Mouse (Mus musculus) CH12.LX (cell line): ENCODE data around the gene Fxr2. TPM values are rescaled to one million over a fixed set of nuclear protein-coding genes. Genes with fewer than 3 reads are reported as not detected.
A peak's percentile ranks its signal among the peaks of the same experiment; 100 is the strongest.

Source experiments
- DNase-seq: peaks from one replicate; pipeline ENCODE4 v3.0.0-alpha.2; 2013; ENCODE audit errors: extremely low read depth
- H3K27ac ChIP-seq: 2 replicates; pipeline ENCODE4 v1.5.1; 2012; ENCODE audit warnings: low read depth, mild to moderate bottlenecking, control low read depth, moderate library complexity; ENCODE audit not compliant: insufficient read depth
- H3K27me3 ChIP-seq: replicated peaks from 2 replicates; pipeline ENCODE3; 2012; ENCODE audit warnings: inconsistent platforms
- H3K36me3 ChIP-seq, 2 experiments: replicated peaks in 1 of 2; 2 replicates each; pipeline versions ENCODE3 to v1.6.1; 2012; ENCODE audit warnings: inconsistent platforms in 1 of 2, low read length in 1 of 2, mild to moderate bottlenecking in 1 of 2, mixed read lengths in 1 of 2, moderate library complexity in 1 of 2; ENCODE audit not compliant: control insufficient read depth in 1 of 2, insufficient read depth in 1 of 2
- H3K4me1 ChIP-seq, 2 experiments: 2 replicates each; pipeline ENCODE4 v1.6.1; 2012; ENCODE audit warnings: inconsistent platforms in 1 of 2, moderate library complexity in 1 of 2; ENCODE audit not compliant: insufficient read depth in 2 of 2, control insufficient read depth in 1 of 2
- H3K4me2 ChIP-seq: 2 replicates; pipeline ENCODE4 v1.6.1; 2012; ENCODE audit warnings: low read depth, mild to moderate bottlenecking, control low read depth; ENCODE audit not compliant: poor library complexity, insufficient read depth, severe bottlenecking
- H3K4me3 ChIP-seq, 3 experiments: fragments of 150-350 bp in 1 of 3; sonication (generic) in 1 of 3; replicated peaks in 1 of 3; 2 replicates each; pipeline versions ENCODE3 to v1.5.1; 2011 to 2012; ENCODE audit warnings: low read depth in 2 of 3, low read length in 2 of 3, mild to moderate bottlenecking in 2 of 3, moderate library complexity in 2 of 3, control low read depth in 1 of 3, improper control_type of control experiment in 1 of 3, inconsistent platforms in 1 of 3, mixed read lengths in 1 of 3; ENCODE audit not compliant: poor library complexity in 1 of 3
- H3K79me2 ChIP-seq: replicated peaks from 2 replicates; pipeline ENCODE4 v1.6.1; 2012; ENCODE audit warnings: mild to moderate bottlenecking, moderate library complexity; ENCODE audit not compliant: control insufficient read depth, poor library complexity, insufficient read depth, severe bottlenecking; ENCODE audit errors: extremely low read depth
- H3K9ac ChIP-seq: 2 replicates; pipeline ENCODE4 v1.6.1; 2012; ENCODE audit warnings: low read depth, mild to moderate bottlenecking, control low read depth, moderate library complexity; ENCODE audit not compliant: insufficient read depth
- H3K9me3 ChIP-seq: replicated peaks from 2 replicates; pipeline ENCODE3; 2012; ENCODE audit warnings: low read length, inconsistent platforms, mixed read lengths
- BHLHE40 ChIP-seq: IDR thresholded peaks from 2 replicates; pipeline ENCODE4 v1.6.1; 2011; ENCODE audit warnings: mild to moderate bottlenecking, low read depth, low read length, improper control_type of control experiment
- CHD2 ChIP-seq: IDR thresholded peaks from 2 replicates; pipeline ENCODE4 v1.6.1; 2011; ENCODE audit warnings: low read length, improper control_type of control experiment
- CTCF ChIP-seq, 2 experiments: IDR thresholded peaks in 1 of 2; conservative IDR thresholded peaks in 1 of 2; 2 replicates each; pipeline ENCODE4 v1.5.1; 2011 to 2012; ENCODE audit warnings: low read depth in 2 of 2, low read length in 2 of 2, improper control_type of control experiment in 1 of 2, inconsistent platforms in 1 of 2, mild to moderate bottlenecking in 1 of 2, moderate library complexity in 1 of 2
- E2F4 ChIP-seq: IDR thresholded peaks from 2 replicates; pipeline ENCODE4 v1.6.1; 2011; ENCODE audit warnings: low read depth, low read length, improper control_type of control experiment; ENCODE audit not compliant: insufficient replicate concordance
- ELF1 ChIP-seq: IDR thresholded peaks from 2 replicates; pipeline ENCODE4 v1.6.1; 2014; ENCODE audit warnings: low read depth, mild to moderate bottlenecking, inconsistent platforms, low read length, improper control_type of control experiment
- EP300 ChIP-seq: IDR thresholded peaks from 2 replicates; pipeline ENCODE4 v1.6.1; 2011; ENCODE audit warnings: low read length, improper control_type of control experiment
- GABPA ChIP-seq: IDR thresholded peaks from 2 replicates; pipeline ENCODE4 v1.6.1; 2012; ENCODE audit warnings: low read depth, low read length, improper control_type of control experiment, inconsistent platforms; ENCODE audit not compliant: insufficient replicate concordance
- JUN ChIP-seq: IDR thresholded peaks from 2 replicates; pipeline ENCODE4 v1.6.1; 2011; ENCODE audit warnings: low read depth, mild to moderate bottlenecking, low read length, improper control_type of control experiment, moderate library complexity; ENCODE audit not compliant: insufficient read depth
- KAT2A ChIP-seq: IDR thresholded peaks from 2 replicates; pipeline ENCODE4 v1.6.1; 2012; ENCODE audit warnings: low read length, improper control_type of control experiment, inconsistent platforms; ENCODE audit not compliant: insufficient replicate concordance
- MAFK ChIP-seq: IDR thresholded peaks from 2 replicates; pipeline ENCODE4 v1.6.1; 2011; ENCODE audit warnings: low read length, improper control_type of control experiment; ENCODE audit not compliant: insufficient replicate concordance
- MAZ ChIP-seq: IDR thresholded peaks from 2 replicates; pipeline ENCODE4 v1.6.1; 2012; ENCODE audit warnings: low read depth, mild to moderate bottlenecking, inconsistent platforms, low read length, improper control_type of control experiment, moderate library complexity
- MEF2A ChIP-seq: IDR thresholded peaks from 2 replicates; pipeline ENCODE4 v1.6.1; 2014; ENCODE audit warnings: low read depth, mild to moderate bottlenecking, inconsistent platforms, low read length, improper control_type of control experiment, borderline replicate concordance
- MXI1 ChIP-seq: IDR thresholded peaks from 2 replicates; pipeline ENCODE4 v1.6.1; 2011; ENCODE audit warnings: mild to moderate bottlenecking, low read depth, low read length, improper control_type of control experiment
- NELFE ChIP-seq: IDR thresholded peaks from 2 replicates; pipeline ENCODE4 v1.6.1; 2011; ENCODE audit warnings: low read depth, low read length, improper control_type of control experiment
- NRF1 ChIP-seq: IDR thresholded peaks from 2 replicates; pipeline ENCODE4 v1.6.1; 2014; ENCODE audit warnings: low read depth, mild to moderate bottlenecking, inconsistent platforms, low read length, improper control_type of control experiment, moderate library complexity
- PAX5 ChIP-seq: IDR thresholded peaks from 2 replicates; pipeline ENCODE4 v1.6.1; 2012; ENCODE audit warnings: low read length, inconsistent platforms, mixed read lengths
- POLR2A ChIP-seq: IDR thresholded peaks from 2 replicates; pipeline ENCODE4 v1.6.1; 2011; ENCODE audit warnings: low read depth, mild to moderate bottlenecking, improper control_type of control experiment, low read length
- POLR2AphosphoS2 ChIP-seq: IDR thresholded peaks from 2 replicates; pipeline ENCODE4 v1.6.1; 2011; ENCODE audit warnings: low read depth, low read length, improper control_type of control experiment
- RAD21 ChIP-seq: IDR thresholded peaks from 2 replicates; pipeline ENCODE4 v1.6.1; 2011; ENCODE audit warnings: low read depth, mild to moderate bottlenecking, low read length, improper control_type of control experiment, moderate library complexity
- SIN3A ChIP-seq: IDR thresholded peaks from 2 replicates; pipeline ENCODE4 v1.6.1; 2012; ENCODE audit warnings: low read length, improper control_type of control experiment, inconsistent platforms
- SMC3 ChIP-seq: IDR thresholded peaks from 2 replicates; pipeline ENCODE4 v1.6.1; 2011; ENCODE audit warnings: low read depth, low read length, improper control_type of control experiment
- TBP ChIP-seq: conservative IDR thresholded peaks from 2 replicates; pipeline ENCODE4 v1.6.1; 2011; ENCODE audit warnings: low read depth, low read length, improper control_type of control experiment
- UBTF ChIP-seq: IDR thresholded peaks from 2 replicates; pipeline ENCODE4 v1.6.1; 2012; ENCODE audit warnings: low read depth, mild to moderate bottlenecking, inconsistent platforms, low read length, improper control_type of control experiment, moderate library complexity
- USF1 ChIP-seq: IDR thresholded peaks from 2 replicates; pipeline ENCODE4 v1.6.1; 2014; ENCODE audit warnings: low read depth, mild to moderate bottlenecking, inconsistent platforms, low read length, improper control_type of control experiment
- USF2 ChIP-seq: conservative IDR thresholded peaks from 2 replicates; pipeline ENCODE4 v1.6.1; 2011; ENCODE audit warnings: low read depth, low read length, improper control_type of control experiment
- ZC3H11A ChIP-seq: IDR thresholded peaks from 2 replicates; pipeline ENCODE4 v1.6.1; 2012; ENCODE audit warnings: low read depth, mild to moderate bottlenecking, inconsistent platforms, low read length, improper control_type of control experiment
- ZNF384 ChIP-seq: IDR thresholded peaks from 2 replicates; pipeline ENCODE4 v1.6.1; 2012; ENCODE audit warnings: low read depth, low read length, improper control_type of control experiment, inconsistent platforms
- dilution Hi-C: fragments of 300-500 bp; cut with MboI; formaldehyde crosslinking; loops from 2 replicates; pipeline ENCODE4 v1.14.3; 2020; ENCODE audit warnings: low sequenced_read_pairs; ENCODE audit not compliant: extremely low pct_unique_long_range_greater_than_20kb, extremely low pct_ligation_motif_present
- in situ Hi-C: fragments of 300-500 bp; cut with MboI; formaldehyde crosslinking; loops from 3 replicates; pipeline ENCODE4 v1.14.3; 2019; ENCODE audit warnings: low sequenced_read_pairs, low pct_ligation_motif_present, low pct_unique_long_range_greater_than_20kb, mixed read lengths
- polyA plus RNA-seq: library from polyadenylated mRNA; unstranded; fragments of >175 nt; gene quantifications from 2 replicates; pipeline ENCODE4 v1.2.1, GENCODE M21; 2012; ENCODE audit warnings: low read depth; ENCODE audit not compliant: insufficient read length
- total RNA-seq, 2 experiments: library from RNA; depleted of rRNA; stranded (reverse); fragments of 300-350 nt in 1 of 2; fragments of >200 nt in 1 of 2; gene quantifications; 2 replicates each; pipeline ENCODE4 v1.2.3; 2012 to 2014

The Fxr2 gene
- total and polyA plus RNA-seq, 3 experiments, result 83.3 to 96.4 (median 90.5) TPM

DNA sequence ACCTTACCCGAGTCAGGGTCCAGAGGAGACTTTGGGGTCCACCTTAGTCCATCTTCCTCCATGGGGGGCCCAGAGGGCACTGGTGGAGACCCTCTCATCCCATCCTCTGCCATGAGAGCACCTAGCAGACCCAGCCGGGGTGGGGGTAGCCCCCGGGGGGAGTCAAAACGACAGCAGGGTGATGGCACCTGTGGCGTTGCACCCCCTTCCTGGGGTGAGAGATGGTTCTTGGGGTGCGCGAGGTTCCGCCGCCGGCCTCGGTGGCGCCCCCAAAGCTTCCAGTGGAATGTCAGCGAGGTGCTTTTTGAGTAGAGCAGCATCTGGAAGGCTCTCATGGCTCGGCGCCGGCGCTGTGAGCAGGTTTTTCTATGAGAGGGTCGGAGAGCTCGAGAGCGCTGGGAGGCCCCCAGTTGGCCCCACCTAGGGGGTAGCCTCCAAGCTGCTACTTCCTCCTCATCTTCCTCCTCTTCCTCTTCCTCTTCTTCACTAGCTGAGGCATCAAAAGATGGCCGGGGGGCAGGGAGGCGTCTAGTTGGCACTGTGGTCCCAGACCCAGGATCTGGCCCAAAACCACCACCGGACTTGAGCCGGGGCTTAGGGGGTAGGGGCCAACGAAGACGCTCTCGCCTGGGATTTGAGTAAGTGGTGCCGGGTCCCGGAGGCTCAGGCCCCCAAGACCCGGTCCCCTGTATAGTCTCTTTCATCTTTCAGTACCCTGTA lies 47.5 kb downstream of the Fxr2 start:
- 0 out of 2 replicates have a peak, but pooled peaks have one; percentile 22 for TF ChIP-seq POLR2A
- TF ChIP-seq MEF2A, result no peak
- TF ChIP-seq, all 38 proteins: peak for 1
- in situ Hi-C loops, result loop anchor here (5.0 to 10.0 kb wide), 2 partner anchors 65 to 197 kb away; partner anchors contain the start of gene Tmem95

DNA sequence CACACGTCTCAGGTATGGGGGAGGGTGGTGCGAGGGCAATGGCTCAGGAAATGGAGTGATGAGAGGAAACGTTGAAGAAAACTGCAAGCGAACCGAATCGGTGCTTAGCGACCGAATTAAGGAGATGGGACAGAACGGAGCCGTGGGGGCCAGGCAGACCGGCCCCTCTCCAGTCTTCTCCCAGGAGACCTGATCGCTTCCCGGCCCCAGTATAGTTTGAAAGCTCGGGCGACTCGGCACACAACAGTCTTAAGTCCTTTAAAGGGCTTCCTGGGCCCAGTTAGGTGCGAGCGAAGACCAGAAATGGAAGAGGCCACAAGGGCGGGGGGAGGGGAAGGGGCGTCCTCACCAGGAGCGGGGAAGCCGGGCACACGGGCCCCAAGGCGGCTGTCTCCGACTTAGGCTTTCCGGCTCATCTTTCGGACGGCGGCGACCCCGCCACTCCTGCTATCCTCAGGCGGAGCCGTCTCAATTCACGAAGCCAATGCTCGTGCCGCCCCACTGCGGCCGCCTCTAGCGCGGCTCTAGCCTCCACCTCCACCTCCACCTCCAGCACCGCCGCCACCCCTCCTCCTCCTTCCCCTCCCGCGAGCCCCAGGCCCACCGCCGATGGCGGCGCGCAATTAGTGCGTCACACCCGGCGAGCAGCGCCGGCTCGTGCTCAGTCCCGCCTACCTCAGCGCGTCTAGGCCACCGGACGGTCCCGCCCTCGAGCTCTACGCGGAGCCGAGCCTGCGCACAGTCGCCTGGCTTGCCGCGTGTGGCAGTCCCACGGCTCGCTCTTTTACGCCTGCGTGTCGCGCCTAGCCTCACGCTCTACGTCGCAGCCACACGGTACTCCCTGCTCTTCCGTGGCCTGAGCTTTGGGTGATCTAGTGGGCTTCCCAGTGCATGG lies 48.8 kb downstream of the Fxr2 start, which contains the start of gene Senp3:
Senp3 (minus strand) TSS at position 771 of the 895 bp plus-strand sequence.
- H3K9me3 ChIP-seq, result no peaks in the 10 kb centered on the region
- H3K36me3 ChIP-seq, result peaks cover 27 to 35% of the 10 kb centered on the region in 2 experiments
- peak within 1 kb of the TSS; percentile 35; the same call in 1 of the 2 replicates for H3K27ac ChIP-seq
- H3K4me1 ChIP-seq, result peaks cover 4 to 63% of the 10 kb centered on the region in 2 experiments
- in situ Hi-C loops (loop anchor here (5.0 to 10.0 kb wide), 2 partner anchors 63 to 196 kb away; partner anchors contain the start of gene Tmem95), dilution Hi-C loops (no loop called here)
- H3K27me3 ChIP-seq, result no peaks in the 10 kb centered on the region
- H3K79me2 ChIP-seq, result peaks cover 35% of the 10 kb centered on the region
- peak within 1 kb of the TSS; percentile 79 for H3K9ac ChIP-seq
- H3K4me2 ChIP-seq, result peak within 1 kb of the TSS; percentile 100
- H3K4me3 ChIP-seq, result peak within 1 kb of the TSS; percentile 75 to 96 (median 85)
- DNase-seq, result peak; percentile 98
- TF ChIP-seq BHLHE40, result peak; percentile 88
- TF ChIP-seq TBP, result peak; percentile 48; the same call in 1 of the 2 replicates
- no peak for TF ChIP-seq SMC3
- TF ChIP-seq ZC3H11A, result no peak
- TF ChIP-seq KAT2A, result peak; percentile 77; the same call in 1 of the 2 replicates
- peak; percentile 95 for TF ChIP-seq MAZ
- peak; percentile 97 for TF ChIP-seq NELFE
- TF ChIP-seq ELF1, result peak; percentile 77
- no peak for TF ChIP-seq USF2
- TF ChIP-seq E2F4, result peak; percentile 71; the same call in 1 of the 2 replicates
- peak; percentile 96 for TF ChIP-seq NRF1
- TF ChIP-seq RAD21, result no peak
- peak; percentile 50 for TF ChIP-seq USF1
- TF ChIP-seq JUN, result no peak
- peak; percentile 84; the same call in 1 of the 2 replicates for TF ChIP-seq UBTF
- TF ChIP-seq MEF2A, result peak; percentile 79
- TF ChIP-seq CHD2, result peak; percentile 87
- peak; percentile 35; the same call in 1 of the 2 replicates for TF ChIP-seq ZNF384
- no peak for TF ChIP-seq CTCF (conservative IDR thresholded peaks at IDR 0.05 in 1 of 2, IDR thresholded peaks at IDR 0.05 in 1 of 2; ENCODE audit: low read depth in 2 of 2, low read length in 2 of 2)
- TF ChIP-seq POLR2A, result peak; percentile 97
- TF ChIP-seq PAX5, result no peak
- 0 out of 2 replicates have a peak, but pooled peaks have one; percentile 19 for TF ChIP-seq MAFK
- TF ChIP-seq EP300, result no peak
- peak; percentile 95 for TF ChIP-seq POLR2AphosphoS2
- TF ChIP-seq GABPA, result no peak; the same call in 1 of the 2 replicates
- peak; percentile 94 for TF ChIP-seq MXI1
- TF ChIP-seq SIN3A, result peak; percentile 94

More for the DNA sequence above, 47.5 kb downstream of the Fxr2 start:
- H3K79me2 ChIP-seq, result peaks cover 42% of the 10 kb centered on the region
- H3K27ac ChIP-seq, result no peak overlapping the region
- H3K9me3 ChIP-seq, result no peaks in the 10 kb centered on the region
- H3K4me2 ChIP-seq, result peak overlapping the region; percentile 100
- peak overlapping the region; percentile 75 to 96 (median 85) for H3K4me3 ChIP-seq
- H3K27me3 ChIP-seq, result no peaks in the 10 kb centered on the region
- H3K36me3 ChIP-seq, result peaks cover 38 to 47% of the 10 kb centered on the region in 2 experiments
- dilution Hi-C loops, result no loop called here
- peak overlapping the region; percentile 79 for H3K9ac ChIP-seq
- peaks cover 0 to 58% of the 10 kb centered on the region in 2 experiments; a peak in 2 of 4 replicates for H3K4me1 ChIP-seq
- no peak for DNase-seq
